Mouse (Mus musculus) MEL (cell line): ENCODE measurements around the gene Agps.

Experiments used
- CTCF ChIP-seq, 3 experiments: IDR thresholded peaks in 2 of 3; conservative IDR thresholded peaks in 1 of 3; 2 replicates each; pipeline ENCODE4 v1.5.1; 2011 to 2012; ENCODE audit warnings: low read length in 3 of 3, low read depth in 2 of 3, mild to moderate bottlenecking in 2 of 3, improper control_type of control experiment in 1 of 3, inconsistent platforms in 1 of 3, mixed read lengths in 1 of 3, moderate library complexity in 1 of 3; ENCODE audit not compliant: control insufficient read depth in 1 of 3, insufficient read depth in 1 of 3, poor library complexity in 1 of 3, severe bottlenecking in 1 of 3
- MAX ChIP-seq: IDR thresholded peaks from 2 replicates; pipeline ENCODE4 v1.6.1; 2011; ENCODE audit warnings: low read length, improper control_type of control experiment

DNA sequence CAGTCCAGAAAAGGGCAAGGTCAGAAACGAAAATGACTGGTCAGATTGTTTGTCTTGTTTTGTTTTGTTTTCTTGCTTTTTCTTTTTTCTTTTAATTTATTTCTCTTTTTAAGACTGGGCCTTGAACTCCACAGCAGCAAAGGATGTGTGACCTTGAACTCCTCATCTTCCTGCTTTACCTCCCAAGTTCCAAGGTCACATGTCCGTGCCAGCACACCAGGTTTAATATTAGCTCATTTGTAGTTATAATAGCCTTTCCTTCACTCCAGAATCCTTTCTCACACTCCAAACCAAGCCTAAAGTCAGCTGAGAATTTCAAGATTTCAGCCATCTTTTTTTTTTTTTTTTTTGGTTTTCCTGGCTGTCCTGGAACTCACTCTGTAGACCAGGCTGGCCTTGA lies 35.8 kb upstream of the Agps start:
- TF ChIP-seq MAX: no peak
- no peak for TF ChIP-seq CTCF (IDR thresholded peaks at IDR 0.05 in 2 of 3, conservative IDR thresholded peaks at IDR 0.05 in 1 of 3; ENCODE audit: control insufficient read depth in 1 of 3, insufficient read depth in 1 of 3, low read depth in 2 of 3, low read length in 3 of 3, poor library complexity in 1 of 3, severe bottlenecking in 1 of 3)
